Mouse (Mus musculus) CH12.LX (cell line): ENCODE measurements around the gene Zdhhc4. TPM values are rescaled to one million over a fixed set of nuclear protein-coding genes. Genes with fewer than 3 reads are reported as not detected.

Source experiments
- DNase-seq: peaks from one replicate; pipeline ENCODE4 v3.0.0-alpha.2; 2013; ENCODE audit errors: extremely low read depth
- H3K27ac ChIP-seq: 2 replicates; pipeline ENCODE4 v1.5.1; 2012; ENCODE audit warnings: low read depth, mild to moderate bottlenecking, control low read depth, moderate library complexity; ENCODE audit not compliant: insufficient read depth
- H3K27me3 ChIP-seq: replicated peaks from 2 replicates; pipeline ENCODE3; 2012; ENCODE audit warnings: inconsistent platforms
- H3K36me3 ChIP-seq, 2 experiments: replicated peaks in 1 of 2; 2 replicates each; pipeline versions ENCODE3 to v1.6.1; 2012; ENCODE audit warnings: inconsistent platforms in 1 of 2, low read length in 1 of 2, mild to moderate bottlenecking in 1 of 2, mixed read lengths in 1 of 2, moderate library complexity in 1 of 2; ENCODE audit not compliant: control insufficient read depth in 1 of 2, insufficient read depth in 1 of 2
- H3K4me1 ChIP-seq, 2 experiments: 2 replicates each; pipeline ENCODE4 v1.6.1; 2012; ENCODE audit warnings: inconsistent platforms in 1 of 2, moderate library complexity in 1 of 2; ENCODE audit not compliant: insufficient read depth in 2 of 2, control insufficient read depth in 1 of 2
- H3K4me2 ChIP-seq: 2 replicates; pipeline ENCODE4 v1.6.1; 2012; ENCODE audit warnings: low read depth, mild to moderate bottlenecking, control low read depth; ENCODE audit not compliant: poor library complexity, insufficient read depth, severe bottlenecking
- H3K4me3 ChIP-seq, 3 experiments: fragments of 150-350 bp in 1 of 3; sonication (generic) in 1 of 3; replicated peaks in 1 of 3; 2 replicates each; pipeline versions ENCODE3 to v1.5.1; 2011 to 2012; ENCODE audit warnings: low read depth in 2 of 3, low read length in 2 of 3, mild to moderate bottlenecking in 2 of 3, moderate library complexity in 2 of 3, control low read depth in 1 of 3, improper control_type of control experiment in 1 of 3, inconsistent platforms in 1 of 3, mixed read lengths in 1 of 3; ENCODE audit not compliant: poor library complexity in 1 of 3
- H3K79me2 ChIP-seq: replicated peaks from 2 replicates; pipeline ENCODE4 v1.6.1; 2012; ENCODE audit warnings: mild to moderate bottlenecking, moderate library complexity; ENCODE audit not compliant: control insufficient read depth, poor library complexity, insufficient read depth, severe bottlenecking; ENCODE audit errors: extremely low read depth
- H3K9ac ChIP-seq: 2 replicates; pipeline ENCODE4 v1.6.1; 2012; ENCODE audit warnings: low read depth, mild to moderate bottlenecking, control low read depth, moderate library complexity; ENCODE audit not compliant: insufficient read depth
- H3K9me3 ChIP-seq: replicated peaks from 2 replicates; pipeline ENCODE3; 2012; ENCODE audit warnings: low read length, inconsistent platforms, mixed read lengths
- BHLHE40 ChIP-seq: IDR thresholded peaks from 2 replicates; pipeline ENCODE4 v1.6.1; 2011; ENCODE audit warnings: mild to moderate bottlenecking, low read depth, low read length, improper control_type of control experiment
- CHD1 ChIP-seq: IDR thresholded peaks from 2 replicates; pipeline ENCODE4 v1.6.1; 2012; ENCODE audit warnings: low read depth, low read length, improper control_type of control experiment, inconsistent platforms
- CHD2 ChIP-seq: IDR thresholded peaks from 2 replicates; pipeline ENCODE4 v1.6.1; 2011; ENCODE audit warnings: low read length, improper control_type of control experiment
- CTCF ChIP-seq, 2 experiments: IDR thresholded peaks in 1 of 2; conservative IDR thresholded peaks in 1 of 2; 2 replicates each; pipeline ENCODE4 v1.5.1; 2011 to 2012; ENCODE audit warnings: low read depth in 2 of 2, low read length in 2 of 2, improper control_type of control experiment in 1 of 2, inconsistent platforms in 1 of 2, mild to moderate bottlenecking in 1 of 2, moderate library complexity in 1 of 2
- E2F4 ChIP-seq: IDR thresholded peaks from 2 replicates; pipeline ENCODE4 v1.6.1; 2011; ENCODE audit warnings: low read depth, low read length, improper control_type of control experiment; ENCODE audit not compliant: insufficient replicate concordance
- ELF1 ChIP-seq: IDR thresholded peaks from 2 replicates; pipeline ENCODE4 v1.6.1; 2014; ENCODE audit warnings: low read depth, mild to moderate bottlenecking, inconsistent platforms, low read length, improper control_type of control experiment
- GABPA ChIP-seq: IDR thresholded peaks from 2 replicates; pipeline ENCODE4 v1.6.1; 2012; ENCODE audit warnings: low read depth, low read length, improper control_type of control experiment, inconsistent platforms; ENCODE audit not compliant: insufficient replicate concordance
- IRF4 ChIP-seq: IDR thresholded peaks from 2 replicates; pipeline ENCODE4 v1.6.1; 2014; ENCODE audit warnings: low read depth, mild to moderate bottlenecking, inconsistent platforms, low read length, improper control_type of control experiment
- JUN ChIP-seq: IDR thresholded peaks from 2 replicates; pipeline ENCODE4 v1.6.1; 2011; ENCODE audit warnings: low read depth, mild to moderate bottlenecking, low read length, improper control_type of control experiment, moderate library complexity; ENCODE audit not compliant: insufficient read depth
- KAT2A ChIP-seq: IDR thresholded peaks from 2 replicates; pipeline ENCODE4 v1.6.1; 2012; ENCODE audit warnings: low read length, improper control_type of control experiment, inconsistent platforms; ENCODE audit not compliant: insufficient replicate concordance
- NELFE ChIP-seq: IDR thresholded peaks from 2 replicates; pipeline ENCODE4 v1.6.1; 2011; ENCODE audit warnings: low read depth, low read length, improper control_type of control experiment
- NRF1 ChIP-seq: IDR thresholded peaks from 2 replicates; pipeline ENCODE4 v1.6.1; 2014; ENCODE audit warnings: low read depth, mild to moderate bottlenecking, inconsistent platforms, low read length, improper control_type of control experiment, moderate library complexity
- POLR2AphosphoS2 ChIP-seq: IDR thresholded peaks from 2 replicates; pipeline ENCODE4 v1.6.1; 2011; ENCODE audit warnings: low read depth, low read length, improper control_type of control experiment
- RCOR1 ChIP-seq: conservative IDR thresholded peaks from 2 replicates; pipeline ENCODE4 v1.6.1; 2012; ENCODE audit warnings: low read depth, mild to moderate bottlenecking, inconsistent platforms, low read length, improper control_type of control experiment
- SMC3 ChIP-seq: IDR thresholded peaks from 2 replicates; pipeline ENCODE4 v1.6.1; 2011; ENCODE audit warnings: low read depth, low read length, improper control_type of control experiment
- TCF12 ChIP-seq: IDR thresholded peaks from 2 replicates; pipeline ENCODE4 v1.6.1; 2014; ENCODE audit warnings: low read depth, mild to moderate bottlenecking, inconsistent platforms, low read length, improper control_type of control experiment
- USF2 ChIP-seq: conservative IDR thresholded peaks from 2 replicates; pipeline ENCODE4 v1.6.1; 2011; ENCODE audit warnings: low read depth, low read length, improper control_type of control experiment
- ZMIZ1 ChIP-seq: IDR thresholded peaks from 2 replicates; pipeline ENCODE4 v1.6.1; 2012; ENCODE audit warnings: low read depth, mild to moderate bottlenecking, inconsistent platforms, low read length, improper control_type of control experiment
- dilution Hi-C: fragments of 300-500 bp; cut with MboI; formaldehyde crosslinking; loops from 2 replicates; pipeline ENCODE4 v1.14.3; 2020; ENCODE audit warnings: low sequenced_read_pairs; ENCODE audit not compliant: extremely low pct_unique_long_range_greater_than_20kb, extremely low pct_ligation_motif_present
- in situ Hi-C: fragments of 300-500 bp; cut with MboI; formaldehyde crosslinking; loops from 3 replicates; pipeline ENCODE4 v1.14.3; 2019; ENCODE audit warnings: low sequenced_read_pairs, low pct_ligation_motif_present, low pct_unique_long_range_greater_than_20kb, mixed read lengths
- polyA plus RNA-seq: library from polyadenylated mRNA; unstranded; fragments of >175 nt; gene quantifications from 2 replicates; pipeline ENCODE4 v1.2.1, GENCODE M21; 2012; ENCODE audit warnings: low read depth; ENCODE audit not compliant: insufficient read length
- total RNA-seq, 2 experiments: library from RNA; depleted of rRNA; stranded (reverse); fragments of 300-350 nt in 1 of 2; fragments of >200 nt in 1 of 2; gene quantifications; 2 replicates each; pipeline ENCODE4 v1.2.3; 2012 to 2014

Gene Zdhhc4
- total and polyA plus RNA-seq, 3 experiments: 16.3 to 51.5 (median 19.9) TPM

DNA sequence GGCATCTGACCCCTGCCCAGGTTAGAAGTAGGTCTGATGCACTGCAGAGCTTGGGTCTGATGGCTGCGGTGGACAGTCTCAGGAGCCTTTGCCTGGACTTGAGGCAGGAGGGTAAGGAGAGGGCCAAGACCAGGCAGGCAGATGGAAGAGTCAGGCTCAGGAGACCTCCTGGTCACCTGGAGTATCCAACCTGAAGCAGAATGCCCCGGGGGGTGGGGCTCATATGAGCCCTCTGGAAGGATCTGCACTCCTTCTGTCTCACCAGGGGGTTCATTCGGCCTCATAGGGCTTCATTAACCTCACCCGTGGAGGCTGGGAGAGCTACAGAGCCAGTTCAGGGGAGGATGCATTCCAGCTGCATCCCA, 42.1 kb upstream of the Zdhhc4 start:
- peaks cover under 1% of the 10 kb centered on the region for H3K9me3 ChIP-seq
- no peak overlapping the region for H3K4me2 ChIP-seq
- DNase-seq: no peak
- H3K4me1 ChIP-seq: peaks cover 0 to 4% of the 10 kb centered on the region in 2 experiments; a peak in 1 of 4 replicates
- in situ Hi-C loops (no loop called here), dilution Hi-C loops (no loop called here)
- no peak overlapping the region for H3K27ac ChIP-seq
- H3K9ac ChIP-seq: no peak overlapping the region
- H3K36me3 ChIP-seq: no peaks in the 10 kb centered on the region
- H3K79me2 ChIP-seq: no peaks in the 10 kb centered on the region
- peaks cover 79% of the 10 kb centered on the region for H3K27me3 ChIP-seq
- H3K4me3 ChIP-seq: no peak overlapping the region
- TF ChIP-seq SMC3: no peak
- TF ChIP-seq NRF1: no peak
- TF ChIP-seq ZMIZ1: no peak
- TF ChIP-seq CHD2: no peak
- no peak for TF ChIP-seq RCOR1

DNA sequence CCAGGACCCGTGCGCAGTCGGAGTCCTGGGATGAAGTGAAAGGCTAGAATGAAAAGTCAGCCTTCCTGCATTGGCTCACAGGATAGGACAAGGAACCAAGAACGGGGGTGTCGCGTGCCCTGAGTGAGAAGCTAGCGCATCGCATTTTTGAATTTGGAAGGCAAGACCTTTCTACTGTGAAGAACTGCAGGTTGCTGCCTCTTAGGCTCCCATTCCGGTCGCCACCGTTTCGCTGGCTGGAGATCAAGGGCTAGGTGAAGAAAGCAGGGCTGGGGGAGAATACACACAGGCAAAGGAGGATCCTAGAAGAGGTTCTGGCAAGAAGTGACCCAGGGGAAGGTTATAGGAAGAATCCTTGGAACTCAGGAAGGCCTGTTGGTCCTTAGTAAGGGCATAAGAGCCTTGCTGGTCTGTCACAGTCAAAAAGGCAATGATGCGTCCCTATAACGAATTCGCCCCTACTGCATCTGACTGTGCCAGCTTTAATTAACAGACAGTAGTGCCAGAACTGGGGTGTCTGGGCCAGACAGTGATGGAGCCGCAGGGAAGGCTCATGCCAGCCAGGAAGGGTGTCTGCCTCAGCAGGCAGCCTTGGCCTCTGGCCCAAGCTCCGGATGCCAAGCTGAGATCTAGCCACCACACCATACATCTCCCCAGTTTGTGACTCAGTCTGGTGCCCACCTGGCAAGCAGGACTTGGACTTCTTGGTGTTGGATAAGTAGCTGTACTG, 41.5 kb upstream of the Zdhhc4 start:
- H3K4me3 ChIP-seq: no peak overlapping the region
- no peaks in the 10 kb centered on the region for H3K79me2 ChIP-seq
- no peak for TF ChIP-seq E2F4
- no peak for TF ChIP-seq CHD1
- TF ChIP-seq IRF4: no peak
- no peak for TF ChIP-seq ELF1
- TF ChIP-seq POLR2AphosphoS2: no peak
- no peak for TF ChIP-seq NRF1
- TF ChIP-seq RCOR1: no peak
- TF ChIP-seq USF2: no peak
- no peak for TF ChIP-seq GABPA
- no peak for TF ChIP-seq NELFE
- no peak for TF ChIP-seq BHLHE40
- TF ChIP-seq KAT2A: no peak
- no peak for TF ChIP-seq SMC3
- TF ChIP-seq ZMIZ1: no peak
- no peak for TF ChIP-seq TCF12
- no peak for TF ChIP-seq CTCF (conservative IDR thresholded peaks at IDR 0.05 in 1 of 2, IDR thresholded peaks at IDR 0.05 in 1 of 2; ENCODE audit: low read depth in 2 of 2, low read length in 2 of 2)
- no peak for TF ChIP-seq JUN
- H3K9me3 ChIP-seq: no peaks in the 10 kb centered on the region
- H3K4me2 ChIP-seq: no peak overlapping the region
- peaks cover 0 to 4% of the 10 kb centered on the region in 2 experiments; a peak in 1 of 4 replicates for H3K4me1 ChIP-seq
- H3K36me3 ChIP-seq: no peaks in the 10 kb centered on the region
- no peak overlapping the region for H3K27ac ChIP-seq
- H3K27me3 ChIP-seq: peaks cover 84% of the 10 kb centered on the region
- DNase-seq: no peak
- H3K9ac ChIP-seq: no peak overlapping the region
- dilution Hi-C loops (no loop called here), in situ Hi-C loops (no loop called here)
